Mouse (Mus musculus) CD4-positive, CD25-positive, alpha-beta regulatory T cell, adult 2 months (primary cell): Measurements from ENCODE around the gene Hoxa7.

Source experiments
- DNase-seq: peaks from one replicate; pipeline ENCODE4 v3.0.0-alpha.2; 2012; ENCODE audit warnings: low read depth, low spot score

The Hoxa7 gene

GRCm38 (mm10) chr6:52213119-52213986 lies 8.3 kb downstream of the Hoxa7 start, which contains the start of the genes Hoxa3 and Gm28308:
Gene Hoxa3, minus strand, starts transcription at chr6:52213336.
Gene Gm28308, minus strand, starts transcription at chr6:52213339.
- DNase-seq: peak; percentile 48

DNA sequence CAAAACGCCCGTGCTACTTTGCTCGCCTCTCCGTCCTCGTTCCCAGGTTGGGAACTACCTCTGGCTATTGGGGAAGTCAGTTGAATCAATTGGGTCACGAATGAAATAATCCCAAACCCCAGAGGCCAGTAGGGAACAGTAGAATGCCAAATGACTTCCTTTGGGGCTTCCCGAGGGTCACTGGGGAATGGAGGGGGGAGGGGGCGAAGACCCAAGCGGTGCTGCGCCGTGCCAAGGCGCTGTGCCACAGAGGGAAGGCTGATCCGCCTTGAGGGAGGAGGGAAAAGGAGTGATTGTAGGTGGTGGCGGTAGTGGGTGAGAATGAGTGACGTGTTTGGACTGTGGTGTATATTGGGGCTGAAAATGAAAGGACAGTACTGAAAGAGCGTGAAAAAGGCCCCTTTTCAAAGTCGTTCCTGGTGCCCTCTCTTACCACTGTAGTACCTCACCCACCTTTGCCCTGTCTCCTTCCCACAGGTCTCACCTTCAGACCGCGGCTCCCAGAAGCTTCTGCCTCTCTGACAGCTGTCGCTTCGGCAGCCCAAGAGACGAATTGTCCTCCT lies 9.0 kb downstream of the Hoxa7 start:
- DNase-seq: no peak

- peak; percentile 38 for DNase-seq
Observed at GRCm38 (mm10) chr6:52211961-52212360, 9.7 kb downstream of the Hoxa7 start.

GRCm38 (mm10) chr6:52211170-52211935 lies 10.3 kb downstream of the Hoxa7 start:
- peak; percentile 86 for DNase-seq

- DNase-seq: no peak
Observed at GRCm38 (mm10) chr6:52209685-52210046, 12.0 kb downstream of the Hoxa7 start.

- DNase-seq: no peak
Observed at GRCm38 (mm10) chr6:52208868-52209684, 12.6 kb downstream of the Hoxa7 start.

- DNase-seq: no peak
Observed at GRCm38 (mm10) chr6:52208072-52208867, 13.4 kb downstream of the Hoxa7 start, which contains the start of gene Hoxa6. Gene Hoxa6, minus strand, starts transcription at chr6:52208722.

GRCm38 (mm10) chr6:52207684-52207976 lies 14.0 kb downstream of the Hoxa7 start:
- DNase-seq: no peak

DNA sequence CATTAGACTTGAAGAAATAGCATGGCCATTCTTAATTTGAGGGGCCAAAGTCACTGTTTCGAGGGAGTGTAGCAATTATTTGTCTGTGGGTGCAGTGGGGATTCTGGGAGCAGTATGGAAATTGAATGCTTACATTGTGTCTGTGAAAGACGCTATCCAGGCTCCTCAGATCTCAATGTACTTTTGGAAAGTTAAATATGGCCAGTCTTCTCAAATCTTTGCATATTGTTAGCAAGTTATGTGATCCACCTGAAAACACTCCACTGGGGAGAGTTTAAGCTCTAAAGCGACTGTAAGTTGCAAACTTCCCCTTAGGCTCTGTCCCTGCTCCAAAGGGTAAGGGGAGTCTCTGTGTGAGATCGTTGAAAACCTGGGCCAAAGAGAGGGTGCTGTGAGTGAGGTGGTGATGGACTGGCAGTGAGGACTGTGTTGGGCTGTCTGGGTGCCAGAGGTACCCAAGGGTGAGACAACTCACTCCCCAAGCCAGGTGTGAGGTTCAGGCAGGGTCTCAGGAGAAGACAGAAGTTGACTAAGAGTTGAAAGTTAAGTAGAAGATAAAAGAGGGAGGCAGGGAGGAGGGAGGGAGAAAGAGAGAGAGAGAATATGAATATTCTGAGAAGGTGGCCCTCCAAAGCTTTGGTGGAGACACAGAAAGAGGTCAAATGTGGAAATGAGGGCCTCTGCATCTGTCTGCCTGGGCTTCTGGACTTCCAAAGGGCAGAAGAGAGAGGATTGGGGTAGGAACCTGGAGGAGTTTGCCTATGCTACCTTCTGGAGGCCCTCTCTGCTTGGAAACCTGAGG lies 14.6 kb downstream of the Hoxa7 start:
- no peak for DNase-seq

GRCm38 (mm10) chr6:52205638-52206621 lies 15.7 kb downstream of the Hoxa7 start:
- no peak for DNase-seq

DNA sequence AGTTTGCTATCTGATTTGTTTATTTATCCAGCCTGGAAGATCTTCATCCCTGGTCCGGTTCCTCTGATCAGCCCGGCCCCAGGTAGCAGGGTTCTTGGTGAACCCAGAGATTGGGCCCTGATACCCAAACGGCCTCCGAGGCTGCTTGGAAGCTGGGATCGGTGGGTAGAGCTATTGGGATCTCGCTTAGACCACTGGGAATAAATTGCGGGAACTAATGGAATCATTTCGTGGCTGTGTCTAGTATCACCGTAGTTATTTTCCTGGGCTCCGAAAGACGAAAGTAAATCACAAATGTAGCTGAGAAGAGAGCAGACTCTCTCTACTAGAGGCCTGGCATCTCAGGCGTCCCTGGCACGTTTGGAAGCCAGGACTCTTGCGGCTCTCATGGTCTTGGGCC lies 16.4 kb downstream of the Hoxa7 start:
- DNase-seq: no peak

- DNase-seq: no peak
Observed at GRCm38 (mm10) chr6:52204050-52204752, 17.5 kb downstream of the Hoxa7 start, which contains the start of gene Hoxa5. Gene Hoxa5, minus strand, starts transcription at chr6:52204587.

DNA sequence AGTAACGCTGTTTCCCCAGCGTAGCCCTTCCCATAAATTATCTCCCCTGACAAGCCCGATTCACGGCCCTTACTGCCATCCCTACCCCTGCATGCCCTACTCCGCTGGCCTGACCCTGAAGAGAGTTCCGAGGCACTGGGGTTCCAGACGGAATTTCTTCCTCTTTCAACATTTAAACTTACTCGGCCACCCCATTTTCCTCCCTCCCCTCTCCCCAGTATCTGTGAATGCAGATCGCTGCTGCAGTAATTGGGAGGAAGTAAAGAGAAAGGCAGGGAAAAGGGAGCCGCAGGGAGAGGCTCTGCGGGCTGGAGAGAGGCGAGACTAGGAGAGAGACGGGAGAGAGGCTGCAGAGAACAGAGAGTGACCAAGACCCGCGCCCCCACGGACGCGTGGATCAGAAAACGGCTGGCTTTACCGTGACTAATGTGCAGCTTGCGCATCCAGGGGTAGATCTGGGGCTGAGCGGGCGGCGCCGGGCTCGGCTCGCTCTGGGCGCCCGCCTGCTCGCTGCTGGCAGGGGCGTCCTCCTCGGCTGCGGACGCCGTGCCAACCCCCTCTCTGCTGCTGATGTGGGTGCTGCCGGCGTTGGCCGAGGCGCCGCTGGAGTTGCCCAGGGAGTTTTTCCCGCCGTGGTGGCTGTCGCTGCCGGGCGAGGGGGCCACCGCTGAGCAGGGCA lies 18.1 kb downstream of the Hoxa7 start:
- DNase-seq: no peak

DNA sequence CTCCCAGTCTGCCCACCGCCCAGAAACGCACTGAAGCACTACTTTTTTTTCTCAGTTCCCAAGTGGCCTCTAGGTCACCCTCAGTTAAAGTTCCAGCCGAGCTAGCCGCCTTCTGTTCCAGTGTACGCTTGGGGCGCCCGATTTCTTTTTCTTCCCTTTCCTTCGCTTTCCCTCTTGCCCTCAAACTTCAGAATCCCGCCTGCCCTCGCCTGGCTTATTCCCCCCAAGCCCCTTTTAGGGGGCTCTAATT lies 18.6 kb downstream of the Hoxa7 start:
- DNase-seq: no peak

DNA sequence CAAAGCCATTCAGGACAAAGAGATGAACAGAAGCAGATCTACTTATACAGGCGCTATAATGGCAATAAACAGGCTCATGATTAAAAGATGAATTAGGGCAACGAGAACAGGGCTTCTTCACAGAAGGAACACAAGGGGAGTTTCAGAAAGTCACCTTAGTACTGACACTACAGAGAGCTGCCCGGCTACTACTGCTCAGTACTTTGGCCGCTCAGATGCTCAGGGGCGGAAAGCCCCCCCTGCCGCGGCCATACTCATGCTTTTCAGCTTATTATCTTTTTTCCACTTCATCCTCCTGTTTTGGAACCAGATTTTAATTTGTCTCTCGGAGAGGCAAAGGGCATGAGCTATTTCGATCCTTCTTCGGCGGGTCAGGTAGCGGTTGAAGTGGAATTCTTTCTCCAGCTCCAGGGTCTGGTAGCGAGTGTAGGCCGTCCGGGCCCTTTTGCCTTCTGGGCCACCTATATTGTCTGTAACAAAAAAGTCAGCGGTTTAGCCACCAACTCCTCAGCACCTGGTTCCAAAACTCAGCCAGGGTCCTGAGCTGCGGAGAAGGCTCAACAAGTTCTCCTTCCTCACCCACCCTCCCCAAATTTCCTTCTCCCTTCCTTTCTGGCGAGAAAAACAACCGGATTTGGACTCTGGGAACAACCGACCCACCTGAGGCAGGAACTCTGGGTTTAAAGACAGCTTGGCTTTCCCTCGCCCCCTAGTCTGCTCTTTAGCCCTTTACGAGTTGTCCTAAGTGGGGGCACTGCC lies 19.1 kb downstream of the Hoxa7 start:
- no peak for DNase-seq

DNA sequence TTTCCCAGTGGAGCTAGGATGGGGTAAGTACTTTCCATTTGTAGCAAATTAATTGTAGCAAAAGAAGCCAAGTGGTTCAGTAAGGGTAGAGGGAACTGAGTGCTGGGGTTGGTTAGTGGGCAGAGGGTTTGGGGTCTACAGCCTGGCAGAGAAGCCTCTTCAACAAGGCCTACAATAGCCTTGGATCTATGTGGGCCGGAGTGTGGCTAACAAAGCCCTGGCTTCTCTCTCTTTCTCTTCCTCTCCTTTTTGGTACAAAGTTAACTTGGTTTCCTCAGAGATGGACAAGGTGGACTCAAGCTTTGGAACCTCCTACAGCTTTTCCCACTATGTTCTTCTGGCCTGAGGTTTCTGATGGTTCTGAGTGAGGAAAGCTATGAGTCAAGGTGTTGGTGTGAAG lies 20.4 kb downstream of the Hoxa7 start:
- no peak for DNase-seq

DNA sequence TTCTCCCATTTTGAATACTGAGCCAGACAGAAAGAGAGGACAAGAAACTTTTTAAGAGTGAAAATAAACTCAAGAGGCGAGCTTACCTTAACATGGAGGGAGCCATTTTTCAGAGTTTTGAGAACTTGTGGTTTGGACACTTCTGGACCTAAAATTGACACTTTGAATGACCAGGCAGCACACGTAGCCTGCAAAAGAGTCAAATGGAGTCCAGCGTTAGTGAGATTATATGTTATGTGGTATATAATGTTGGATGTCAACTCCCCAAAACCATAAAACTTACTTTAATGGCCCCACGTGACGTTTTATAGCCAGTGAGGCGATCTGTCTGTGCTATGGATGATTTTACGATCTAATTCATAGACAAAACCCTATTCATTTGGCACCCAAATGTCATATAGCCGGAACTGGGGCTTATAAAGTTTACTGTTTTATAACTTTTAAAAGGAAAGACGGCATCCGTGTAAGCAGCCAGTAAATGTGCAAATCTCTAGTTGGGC lies 20.9 kb downstream of the Hoxa7 start:
- DNase-seq: no peak
